Mouse (Mus musculus) gastrocnemius, adult 18-20 months (tissue): ENCODE data around the gene Fbxo21. TPM values are rescaled to one million over a fixed set of nuclear protein-coding genes. Genes with fewer than 3 reads are reported as not detected.

Source experiments
- DNase-seq: peaks from one replicate; pipeline ENCODE4 v3.0.0; 2021; ENCODE audit warnings: low spot score
- total RNA-seq, 2 experiments: library from RNA; stranded (reverse); gene quantifications; 2 replicates each; pipeline ENCODE4 v1.2.3; 2021

Gene Fbxo21
- total RNA-seq, 2 experiments from 2014 or later, result 12.5 to 13.9 TPM

GRCm38 (mm10) chr5:117979082-117979481 lies 2.6 kb downstream of the Fbxo21 start:
- no peak for DNase-seq

GRCm38 (mm10) chr5:117980921-117981320 lies 4.4 kb downstream of the Fbxo21 start:
- no peak for DNase-seq

GRCm38 (mm10) chr5:117981943-117982342 lies 5.4 kb downstream of the Fbxo21 start:
- DNase-seq, result no peak

GRCm38 (mm10) chr5:117986327-117986726 lies 9.8 kb downstream of the Fbxo21 start:
- DNase-seq, result peak; percentile 62

- DNase-seq, result peak; percentile 51
Observed at GRCm38 (mm10) chr5:117987891-117988290, 11.4 kb downstream of the Fbxo21 start.

GRCm38 (mm10) chr5:117988367-117988766 lies 11.8 kb downstream of the Fbxo21 start:
- no peak for DNase-seq

- DNase-seq, result peak; percentile 72
Observed at GRCm38 (mm10) chr5:117989773-117990172, 13.2 kb downstream of the Fbxo21 start.

- no peak for DNase-seq
Observed at GRCm38 (mm10) chr5:117990957-117991356, 14.4 kb downstream of the Fbxo21 start.

- DNase-seq, result no peak
Observed at GRCm38 (mm10) chr5:117993550-117993949, 17.0 kb downstream of the Fbxo21 start.

GRCm38 (mm10) chr5:117995372-117995901 lies 18.9 kb downstream of the Fbxo21 start:
- no peak for DNase-seq

- DNase-seq, result no peak
Observed at GRCm38 (mm10) chr5:117995911-117996310, 19.4 kb downstream of the Fbxo21 start.

- no peak for DNase-seq
Observed at GRCm38 (mm10) chr5:117996581-117996980, 20.1 kb downstream of the Fbxo21 start.

GRCm38 (mm10) chr5:117997434-117997970 lies 21.0 kb downstream of the Fbxo21 start:
- DNase-seq, result no peak

GRCm38 (mm10) chr5:117999061-117999460 lies 22.5 kb downstream of the Fbxo21 start:
- no peak for DNase-seq

GRCm38 (mm10) chr5:117999584-117999983 lies 23.1 kb downstream of the Fbxo21 start:
- no peak for DNase-seq

GRCm38 (mm10) chr5:118002059-118002458 lies 25.5 kb downstream of the Fbxo21 start:
- peak; percentile 70 for DNase-seq

GRCm38 (mm10) chr5:118004619-118005018 lies 28.1 kb downstream of the Fbxo21 start:
- peak; percentile 40 for DNase-seq

- DNase-seq, result no peak
Observed at GRCm38 (mm10) chr5:118005728-118006127, 29.2 kb downstream of the Fbxo21 start.

GRCm38 (mm10) chr5:118008344-118008743 lies 31.8 kb downstream of the Fbxo21 start:
- DNase-seq, result no peak

- no peak for DNase-seq
Observed at GRCm38 (mm10) chr5:118010872-118011271, 34.3 kb downstream of the Fbxo21 start.

GRCm38 (mm10) chr5:118011796-118012195 lies 35.3 kb downstream of the Fbxo21 start:
- DNase-seq, result no peak

GRCm38 (mm10) chr5:118015028-118015427 lies 38.5 kb downstream of the Fbxo21 start:
- peak; percentile 54 for DNase-seq

- no peak for DNase-seq
Observed at GRCm38 (mm10) chr5:118015669-118016068, 39.1 kb downstream of the Fbxo21 start.

GRCm38 (mm10) chr5:118017527-118017926 lies 41.0 kb downstream of the Fbxo21 start:
- no peak for DNase-seq
